Mouse (Mus musculus) adrenal gland, adult 18-20 months (tissue): ENCODE results near the gene Hspd1. TPM values are rescaled to one million over a fixed set of nuclear protein-coding genes. Genes with fewer than 3 reads are reported as not detected.

Experiments
- DNase-seq, 2 experiments: peaks; one replicate each; pipeline ENCODE4 v3.0.0; 2021 to 2022; ENCODE audit warnings: low spot score in 2 of 2
- total RNA-seq, 2 experiments: library from RNA; stranded (reverse); gene quantifications; 1 replicate in 1 of 2; 2 replicates in 1 of 2; pipeline ENCODE4 v1.2.3; 2021

Gene Hspd1
- total RNA-seq, 2 experiments from 2014 or later = 1,240 to 1,713 TPM

DNA sequence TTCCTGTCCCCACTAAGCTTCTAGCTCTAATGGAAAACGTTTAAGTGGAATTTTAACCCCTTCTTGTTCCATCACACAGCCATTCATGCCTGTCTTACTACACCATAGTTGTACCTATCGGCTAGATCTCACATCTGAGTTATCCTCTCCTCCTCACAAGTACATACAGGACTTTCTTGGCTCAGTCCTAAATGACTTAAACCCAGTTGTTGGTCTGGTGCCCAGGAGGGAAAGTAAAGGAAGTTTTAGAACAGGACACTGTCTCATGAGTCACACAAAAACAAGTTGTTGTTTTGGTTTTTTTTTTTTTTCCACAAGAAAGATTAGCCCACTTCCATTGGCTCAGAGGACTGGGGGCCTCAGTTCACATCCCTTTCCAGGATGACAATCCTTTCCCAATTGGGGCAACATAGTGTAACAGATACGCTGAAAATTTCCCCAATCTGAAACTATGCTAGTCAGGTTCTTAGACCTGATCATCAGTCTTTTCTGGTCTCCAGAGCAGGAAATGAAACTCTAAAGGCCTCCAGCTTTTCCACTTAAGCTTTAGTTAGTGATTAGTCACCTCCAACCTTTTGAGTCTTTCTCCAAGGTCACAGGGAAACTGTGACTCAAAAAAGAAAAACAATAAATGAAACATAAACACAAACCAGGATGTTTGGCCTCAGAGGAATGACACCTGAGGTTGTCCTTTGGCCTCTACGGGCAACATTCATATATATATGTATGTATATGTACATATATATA lies 39.0 kb downstream of the Hspd1 start:
- DNase-seq = no peak

DNA sequence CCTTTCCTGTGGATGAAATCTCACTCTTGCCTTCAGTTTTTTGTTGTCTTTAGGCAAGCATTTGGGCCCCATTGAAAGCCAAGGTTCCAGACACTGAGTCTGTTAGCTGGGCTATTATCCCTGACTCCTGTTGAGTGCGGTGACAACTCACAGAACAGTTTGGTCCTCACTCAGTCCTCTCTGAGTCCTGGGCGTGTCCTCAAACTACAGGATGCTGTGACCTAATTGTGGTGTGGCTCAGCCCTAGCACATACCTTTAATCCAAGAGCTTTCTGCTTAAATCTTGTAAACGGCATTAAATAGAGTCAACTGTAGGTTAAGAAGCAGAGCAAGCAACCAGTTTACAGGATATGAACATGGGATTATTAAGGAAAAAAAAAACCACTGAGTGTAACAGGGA lies 44.9 kb downstream of the Hspd1 start:
- no peak for DNase-seq

DNA sequence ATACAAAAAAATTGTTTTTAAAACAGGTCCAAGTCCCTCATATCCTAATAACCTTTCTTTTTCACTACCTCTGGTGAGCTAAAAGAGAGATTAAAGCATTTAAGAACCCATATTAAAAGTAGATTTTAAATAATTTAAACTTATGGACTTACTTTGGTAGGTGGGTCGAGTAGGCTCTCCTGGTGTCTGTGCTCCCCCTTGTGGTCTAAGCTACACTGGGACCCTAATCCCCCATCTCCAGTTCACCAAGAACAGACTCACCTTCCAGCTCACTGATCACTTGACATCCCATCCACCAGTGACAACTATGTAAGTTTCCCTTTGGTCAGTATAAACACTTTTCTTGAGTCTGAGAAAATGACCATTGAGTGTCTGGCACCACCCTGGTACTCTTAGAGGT lies 45.8 kb downstream of the Hspd1 start:
- no peak for DNase-seq

DNA sequence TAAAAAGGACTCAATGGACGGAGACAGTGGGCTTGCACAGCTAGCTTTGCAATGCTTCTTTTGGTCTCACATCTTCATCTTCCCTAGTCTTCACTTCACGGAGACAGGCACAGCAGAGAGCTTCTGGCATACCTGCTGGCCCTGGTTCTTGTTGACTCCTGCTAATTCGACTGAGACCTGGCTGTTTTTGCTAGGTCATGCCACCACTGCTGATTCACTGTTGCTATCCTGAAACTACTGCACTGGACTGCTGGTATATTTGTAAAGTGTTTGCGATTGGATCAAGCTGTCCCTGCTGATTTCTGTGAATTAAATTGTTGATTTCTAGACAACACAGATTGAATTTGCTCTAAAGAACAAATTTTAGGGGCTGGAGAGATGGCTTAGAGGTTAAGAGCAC lies 46.4 kb downstream of the Hspd1 start:
- DNase-seq = no peak

DNA sequence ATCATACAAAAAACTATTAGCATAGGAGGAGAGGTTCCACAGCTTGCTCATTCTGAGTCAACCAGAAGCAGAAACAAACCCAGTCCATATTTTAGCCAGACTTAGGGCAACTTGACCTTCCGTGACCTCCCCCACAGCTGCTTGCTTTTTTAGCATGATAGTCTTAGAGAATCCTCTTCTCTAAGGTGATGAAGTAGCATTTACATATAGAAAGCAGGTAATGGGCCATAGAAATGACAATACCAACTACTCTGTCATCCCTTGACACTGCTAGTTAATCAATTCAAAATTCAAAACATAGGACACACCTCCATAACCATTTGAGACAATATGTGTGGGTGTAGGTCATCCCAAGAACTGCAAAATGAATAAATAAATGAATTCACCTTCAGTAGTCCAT lies 48.1 kb downstream of the Hspd1 start:
- DNase-seq = no peak

DNA sequence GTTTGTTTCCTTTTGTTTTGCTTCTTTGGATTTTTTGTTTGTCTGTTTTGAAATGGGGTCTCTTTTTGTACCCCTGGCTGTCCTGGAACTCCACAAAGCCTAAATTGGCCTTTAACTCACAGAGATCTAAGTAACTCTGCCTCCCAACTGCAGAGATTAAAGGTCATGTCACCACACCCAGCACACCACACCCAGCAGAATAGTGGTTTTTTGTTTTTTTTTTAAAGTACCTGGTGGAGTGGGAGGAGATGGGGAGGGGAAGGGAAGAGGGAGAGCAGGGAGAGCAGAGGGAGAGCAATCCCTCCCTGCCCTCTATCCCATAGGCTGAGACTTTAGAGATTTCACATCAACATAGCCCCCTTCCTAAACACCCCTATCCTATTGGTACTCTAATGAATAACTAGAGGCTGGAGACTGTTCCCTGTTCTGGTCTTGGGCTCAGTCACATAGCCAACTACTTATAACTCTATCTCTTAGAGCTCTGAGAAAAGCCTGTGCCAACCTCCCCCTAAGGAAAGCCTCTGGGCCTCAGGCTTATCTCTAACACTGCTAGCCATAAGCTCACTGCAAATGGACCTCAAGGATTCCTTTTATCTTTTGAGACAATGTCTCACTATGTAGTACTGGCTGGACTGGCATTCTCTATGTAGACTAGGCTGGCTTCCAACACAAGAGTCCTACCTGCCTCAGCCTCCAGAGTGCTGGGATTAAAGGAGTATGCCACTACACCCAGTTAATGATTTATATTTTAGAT lies 56.8 kb downstream of the Hspd1 start:
- DNase-seq = no peak

DNA sequence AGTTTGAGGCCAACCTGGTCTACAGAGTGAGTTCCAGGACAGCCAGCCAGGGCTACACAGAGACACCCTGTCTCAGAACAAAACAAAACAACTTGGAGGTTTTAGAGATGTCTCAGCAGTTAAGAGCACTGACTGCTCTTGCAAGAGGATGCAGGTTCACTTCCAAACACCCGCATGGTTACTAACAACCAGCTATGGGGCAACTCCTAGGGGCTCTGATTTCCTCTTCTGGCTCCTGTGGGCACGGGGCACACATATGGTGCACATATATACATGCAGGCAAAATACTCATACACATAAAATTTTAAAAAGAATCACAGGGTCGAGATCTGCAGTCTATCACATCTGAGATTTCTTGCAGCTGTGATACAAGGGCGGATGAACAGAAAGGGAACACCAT lies 58.6 kb downstream of the Hspd1 start:
- no peak for DNase-seq

DNA sequence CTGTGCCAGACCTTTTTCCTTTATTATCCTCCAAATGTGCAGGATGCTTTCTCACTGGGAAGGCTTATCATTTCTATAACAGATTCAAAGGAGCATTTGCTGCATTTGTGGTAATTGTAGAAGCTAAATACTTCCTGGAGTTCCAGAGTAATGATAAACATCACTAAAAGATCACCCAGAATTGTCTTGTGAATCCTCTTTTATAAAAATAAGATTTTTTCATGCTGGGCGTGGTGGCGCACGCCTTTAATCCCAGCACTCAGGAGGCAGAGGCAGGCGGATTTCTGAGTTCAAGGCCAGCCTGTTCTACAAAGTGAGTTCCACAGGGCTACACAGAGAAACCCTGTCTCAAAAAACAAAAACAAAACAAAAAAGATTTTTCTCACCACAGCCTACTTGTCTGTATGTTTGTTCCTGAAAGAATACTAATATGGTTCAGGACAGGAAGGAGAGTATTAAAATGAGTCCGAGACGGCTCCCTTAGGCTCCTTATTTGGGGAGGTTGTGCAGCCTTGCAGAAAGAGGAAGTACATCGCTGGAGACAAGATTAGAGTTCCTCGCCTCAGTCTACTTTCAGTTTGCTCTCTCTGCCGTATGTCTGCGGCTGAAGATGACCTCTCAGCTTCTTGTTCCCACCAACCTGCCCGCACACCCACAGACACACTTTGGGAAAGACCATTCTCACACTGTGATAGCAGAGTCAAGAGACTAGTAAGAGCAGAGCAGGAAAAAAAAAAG lies 59.4 kb downstream of the Hspd1 start:
- DNase-seq = no peak

DNA sequence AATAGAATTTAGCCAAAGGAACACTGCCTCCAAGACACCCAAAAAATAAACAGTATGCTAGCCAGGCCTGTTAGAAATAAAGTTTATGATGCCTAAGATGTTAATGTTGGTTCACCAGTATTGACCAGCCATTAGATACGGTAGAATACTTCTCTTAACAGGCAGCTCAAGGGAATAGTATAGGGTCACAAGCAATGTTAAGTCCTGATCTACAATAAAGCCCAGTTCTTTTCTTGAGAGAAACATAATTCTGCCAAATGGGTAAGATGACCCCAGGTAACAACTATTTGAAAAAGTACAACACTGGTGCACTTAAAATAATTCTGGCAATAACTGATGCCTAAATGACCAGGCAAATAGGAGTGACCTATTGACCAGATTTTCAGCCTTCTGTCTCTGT lies 60.1 kb downstream of the Hspd1 start:
- no peak for DNase-seq

Other genes with a start within 250 kb of the Hspd1 start
- gene Ankrd44, start 161.9 kb downstream of the Hspd1 start, total RNA-seq = 10 to 100 TPM; 15.5 to 19.9 TPM
- 100 to 1,000 TPM; 105 to 117 TPM for gene Sf3b1, start 60.8 kb downstream of the Hspd1 start, total RNA-seq
- gene Coq10b, start 35.5 kb downstream of the Hspd1 start, total RNA-seq = 100 to 1,000 TPM; 113 to 139 TPM
- 100 to 1,000 TPM; 720 to 924 TPM for gene Hspe1, start 111 bp downstream of the Hspd1 start, total RNA-seq
- gene Mob4, start 43.0 kb upstream of the Hspd1 start, total RNA-seq = 100 to 1,000 TPM; 230 to 477 TPM
- 10 to 100 TPM; 15.3 to 18.5 TPM for gene Rftn2, start 138.5 kb upstream of the Hspd1 start, total RNA-seq
- gene Mars2, start 148.9 kb upstream of the Hspd1 start, total RNA-seq = 1 to 10 TPM; 6.2 to 7.3 TPM